Mouse (Mus musculus) lung, postnatal 0 days (tissue): ENCODE measurements around the gene Tmf1.

Source experiments
- CTCF ChIP-seq: IDR thresholded peaks from 2 replicates; pipeline ENCODE4 v1.5.1; 2016; ENCODE audit warnings: antibody characterized with exemption, mild to moderate bottlenecking
- EP300 ChIP-seq: IDR thresholded peaks from 2 replicates; pipeline ENCODE4 v1.6.1; 2016; ENCODE audit warnings: antibody characterized with exemption, mild to moderate bottlenecking, control low read depth

DNA sequence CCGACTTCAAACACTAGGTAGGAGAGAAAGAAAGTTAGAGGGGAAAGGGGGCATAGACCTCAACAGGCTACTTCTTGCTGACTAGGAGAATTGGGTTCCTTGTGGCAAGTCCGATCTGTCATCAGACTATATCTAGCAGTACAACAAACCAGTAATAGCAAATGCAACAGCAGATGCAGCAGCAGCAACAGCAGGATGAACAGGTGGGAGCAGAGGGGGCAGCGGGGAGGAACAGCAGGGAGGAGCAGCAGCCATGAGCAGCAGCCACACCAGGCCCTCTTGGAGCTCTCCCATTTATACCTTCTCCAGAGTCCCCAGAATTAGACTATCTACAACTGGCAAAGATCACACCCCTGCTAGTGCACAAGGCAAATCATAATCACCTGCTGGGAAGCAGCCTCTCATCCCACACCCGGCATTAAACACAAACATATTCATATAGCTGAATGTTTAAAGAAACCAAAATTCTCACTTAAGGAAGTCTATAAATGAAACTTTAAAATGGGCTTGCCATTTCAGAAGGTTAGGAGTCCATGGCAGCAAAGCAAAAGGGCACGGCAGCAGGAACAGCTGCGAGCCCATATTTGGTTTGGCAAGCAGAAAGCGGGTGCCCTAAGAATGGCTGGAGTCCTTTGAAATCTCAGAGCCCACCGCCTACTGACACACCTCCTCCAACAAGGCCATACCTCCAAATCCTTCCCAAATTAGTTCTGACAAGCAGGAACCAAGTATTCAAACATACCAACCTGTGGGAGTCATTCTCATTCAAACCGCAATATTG is 48.3 kb upstream of the Tmf1 start:
- TF ChIP-seq EP300 (no peak), CTCF (no peak)
